Mouse (Mus musculus): ENCODE data around the gene Pwwp2b. TPM values are rescaled to one million over a fixed set of nuclear protein-coding genes. Genes with fewer than 3 reads are reported as not detected.

Pwwp2b gene
- polyA plus RNA-seq, 1 experiment from 2014 or later = 4.4 TPM

GRCm38 (mm10) chr7:139214160-139214559, 34.1 kb upstream of the Pwwp2b start:
- 78% methylated on average over 3 of the region's 3 CpGs for WGBS
- no peaks in the 10 kb centered on the region for H3K4me1 ChIP-seq (replicated peaks; ENCODE audit: control insufficient read depth, insufficient read depth, low read length)
- no peaks in the 10 kb centered on the region for H3K9me3 ChIP-seq (ENCODE audit: control insufficient read depth, low read length)
- H3K4me3 ChIP-seq (ENCODE audit: low read depth, low read length) = no peak overlapping the region
- no peak overlapping the region for H3K27ac ChIP-seq (ENCODE audit: low read depth, low read length)
- no peak for ATAC-seq (ENCODE audit: low FRiP score)
- no peak overlapping the region for H3K4me2 ChIP-seq (replicated peaks; ENCODE audit: low read depth, low read length)
- DNase-seq (ENCODE audit: low spot score) = no peak
- no peaks in the 10 kb centered on the region for H3K36me3 ChIP-seq (ENCODE audit: control insufficient read depth, insufficient read depth, low read length)
- no peaks in the 10 kb centered on the region for H3K27me3 ChIP-seq (ENCODE audit: control insufficient read depth, insufficient read depth, low read length)
- no peak overlapping the region for H3K9ac ChIP-seq (ENCODE audit: low read depth, low read length)

GRCm38 (mm10) chr7:139214596-139215340, 33.5 kb upstream of the Pwwp2b start:
- Histone ChIP-seq H3K9ac (ENCODE audit: low read depth, low read length) (no peak overlapping the region), H3K36me3 (ENCODE audit: control insufficient read depth, insufficient read depth, low read length) (no peaks in the 10 kb centered on the region), H3K27me3 (ENCODE audit: control insufficient read depth, insufficient read depth, low read length) (no peaks in the 10 kb centered on the region), H3K4me2 (replicated peaks; ENCODE audit: low read depth, low read length) (no peak overlapping the region), H3K4me3 (ENCODE audit: low read depth, low read length) (no peak overlapping the region), H3K9me3 (ENCODE audit: control insufficient read depth, low read length) (no peaks in the 10 kb centered on the region), H3K4me1 (replicated peaks; ENCODE audit: control insufficient read depth, insufficient read depth, low read length) (no peaks in the 10 kb centered on the region), H3K27ac (ENCODE audit: low read depth, low read length) (no peak overlapping the region)
- DNase-seq (ENCODE audit: low spot score) (no peak), ATAC-seq (ENCODE audit: low FRiP score) (no peak)
- 79% methylated on average over 14 of the region's 14 CpGs for WGBS

- H3K4me3 ChIP-seq (ENCODE audit: low read depth, low read length) = no peak overlapping the region
- H3K9ac ChIP-seq (ENCODE audit: low read depth, low read length) = no peak overlapping the region
- no peaks in the 10 kb centered on the region for H3K36me3 ChIP-seq (ENCODE audit: control insufficient read depth, insufficient read depth, low read length)
- no peak for ATAC-seq (ENCODE audit: low FRiP score)
- no peak overlapping the region for H3K27ac ChIP-seq (ENCODE audit: low read depth, low read length)
- no peak overlapping the region for H3K4me2 ChIP-seq (replicated peaks; ENCODE audit: low read depth, low read length)
- no peaks in the 10 kb centered on the region for H3K27me3 ChIP-seq (ENCODE audit: control insufficient read depth, insufficient read depth, low read length)
- DNase-seq (ENCODE audit: low spot score) = no peak
- WGBS = 71% methylated on average over 1 of the region's 1 CpGs
- no peaks in the 10 kb centered on the region for H3K4me1 ChIP-seq (replicated peaks; ENCODE audit: control insufficient read depth, insufficient read depth, low read length)
- H3K9me3 ChIP-seq (ENCODE audit: control insufficient read depth, low read length) = no peaks in the 10 kb centered on the region
Measured at GRCm38 (mm10) chr7:139215516-139215915, 32.8 kb upstream of the Pwwp2b start.

GRCm38 (mm10) chr7:139215946-139216345, 32.3 kb upstream of the Pwwp2b start:
- no peaks in the 10 kb centered on the region for H3K9me3 ChIP-seq (ENCODE audit: control insufficient read depth, low read length)
- 83% methylated on average over 7 of the region's 7 CpGs for WGBS
- no peaks in the 10 kb centered on the region for H3K36me3 ChIP-seq (ENCODE audit: control insufficient read depth, insufficient read depth, low read length)
- no peak overlapping the region for H3K4me3 ChIP-seq (ENCODE audit: low read depth, low read length)
- no peak overlapping the region for H3K27ac ChIP-seq (ENCODE audit: low read depth, low read length)
- DNase-seq (ENCODE audit: low spot score) = no peak
- no peaks in the 10 kb centered on the region for H3K4me1 ChIP-seq (replicated peaks; ENCODE audit: control insufficient read depth, insufficient read depth, low read length)
- ATAC-seq (ENCODE audit: low FRiP score) = no peak
- no peaks in the 10 kb centered on the region for H3K27me3 ChIP-seq (ENCODE audit: control insufficient read depth, insufficient read depth, low read length)
- H3K9ac ChIP-seq (ENCODE audit: low read depth, low read length) = no peak overlapping the region
- no peak overlapping the region for H3K4me2 ChIP-seq (replicated peaks; ENCODE audit: low read depth, low read length)

- WGBS = 93% methylated on average over 9 of the region's 9 CpGs
- ATAC-seq (ENCODE audit: low FRiP score) (no peak), DNase-seq (ENCODE audit: low spot score) (no peak)
- no peaks in the 10 kb centered on the region for H3K27me3 ChIP-seq (ENCODE audit: control insufficient read depth, insufficient read depth, low read length)
- H3K4me2 ChIP-seq (replicated peaks; ENCODE audit: low read depth, low read length) = no peak overlapping the region
- no peak overlapping the region for H3K4me3 ChIP-seq (ENCODE audit: low read depth, low read length)
- no peaks in the 10 kb centered on the region for H3K4me1 ChIP-seq (replicated peaks; ENCODE audit: control insufficient read depth, insufficient read depth, low read length)
- no peaks in the 10 kb centered on the region for H3K9me3 ChIP-seq (ENCODE audit: control insufficient read depth, low read length)
- H3K27ac ChIP-seq (ENCODE audit: low read depth, low read length) = no peak overlapping the region
- no peak overlapping the region for H3K9ac ChIP-seq (ENCODE audit: low read depth, low read length)
- H3K36me3 ChIP-seq (ENCODE audit: control insufficient read depth, insufficient read depth, low read length) = no peaks in the 10 kb centered on the region
Measured at GRCm38 (mm10) chr7:139216464-139216863, 31.8 kb upstream of the Pwwp2b start.

GRCm38 (mm10) chr7:139217046-139217445, 31.2 kb upstream of the Pwwp2b start:
- no peak for ATAC-seq (ENCODE audit: low FRiP score)
- Histone ChIP-seq H3K4me2 (replicated peaks; ENCODE audit: low read depth, low read length) (no peak overlapping the region), H3K9me3 (ENCODE audit: control insufficient read depth, low read length) (no peaks in the 10 kb centered on the region), H3K27ac (ENCODE audit: low read depth, low read length) (no peak overlapping the region), H3K4me3 (ENCODE audit: low read depth, low read length) (no peak overlapping the region), H3K9ac (ENCODE audit: low read depth, low read length) (no peak overlapping the region), H3K4me1 (replicated peaks; ENCODE audit: control insufficient read depth, insufficient read depth, low read length) (no peaks in the 10 kb centered on the region), H3K36me3 (ENCODE audit: control insufficient read depth, insufficient read depth, low read length) (no peaks in the 10 kb centered on the region), H3K27me3 (ENCODE audit: control insufficient read depth, insufficient read depth, low read length) (no peaks in the 10 kb centered on the region)
- 85% methylated on average over 7 of the region's 7 CpGs for WGBS
- DNase-seq (ENCODE audit: low spot score) = no peak

- no peak overlapping the region for H3K9ac ChIP-seq (ENCODE audit: low read depth, low read length)
- H3K36me3 ChIP-seq (ENCODE audit: control insufficient read depth, insufficient read depth, low read length) = no peaks in the 10 kb centered on the region
- no peak overlapping the region for H3K4me3 ChIP-seq (ENCODE audit: low read depth, low read length)
- DNase-seq (ENCODE audit: low spot score) (no peak), ATAC-seq (ENCODE audit: low FRiP score) (no peak)
- no peak overlapping the region for H3K4me2 ChIP-seq (replicated peaks; ENCODE audit: low read depth, low read length)
- no peak overlapping the region for H3K27ac ChIP-seq (ENCODE audit: low read depth, low read length)
- no peaks in the 10 kb centered on the region for H3K9me3 ChIP-seq (ENCODE audit: control insufficient read depth, low read length)
- no peaks in the 10 kb centered on the region for H3K4me1 ChIP-seq (replicated peaks; ENCODE audit: control insufficient read depth, insufficient read depth, low read length)
- no peaks in the 10 kb centered on the region for H3K27me3 ChIP-seq (ENCODE audit: control insufficient read depth, insufficient read depth, low read length)
- 75% methylated on average over 6 of the region's 6 CpGs for WGBS
Measured at GRCm38 (mm10) chr7:139218641-139219415, 29.5 kb upstream of the Pwwp2b start.

GRCm38 (mm10) chr7:139219486-139219885, 28.8 kb upstream of the Pwwp2b start:
- Histone ChIP-seq H3K27ac (ENCODE audit: low read depth, low read length) (no peak overlapping the region), H3K4me1 (replicated peaks; ENCODE audit: control insufficient read depth, insufficient read depth, low read length) (no peaks in the 10 kb centered on the region), H3K36me3 (ENCODE audit: control insufficient read depth, insufficient read depth, low read length) (no peaks in the 10 kb centered on the region), H3K9me3 (ENCODE audit: control insufficient read depth, low read length) (no peaks in the 10 kb centered on the region), H3K27me3 (ENCODE audit: control insufficient read depth, insufficient read depth, low read length) (no peaks in the 10 kb centered on the region), H3K9ac (ENCODE audit: low read depth, low read length) (no peak overlapping the region), H3K4me3 (ENCODE audit: low read depth, low read length) (no peak overlapping the region), H3K4me2 (replicated peaks; ENCODE audit: low read depth, low read length) (no peak overlapping the region)
- no peak for DNase-seq (ENCODE audit: low spot score)
- no peak for ATAC-seq (ENCODE audit: low FRiP score)
- whole genome bisulfite sequencing = 88% methylated on average over 5 of the region's 5 CpGs

GRCm38 (mm10) chr7:139220303-139220702, 28.0 kb upstream of the Pwwp2b start:
- DNase-seq (ENCODE audit: low spot score) = no peak
- ATAC-seq (ENCODE audit: low FRiP score) = no peak
- no peak overlapping the region for H3K9ac ChIP-seq (ENCODE audit: low read depth, low read length)
- H3K4me3 ChIP-seq (ENCODE audit: low read depth, low read length) = no peak overlapping the region
- H3K9me3 ChIP-seq (ENCODE audit: control insufficient read depth, low read length) = no peaks in the 10 kb centered on the region
- no peaks in the 10 kb centered on the region for H3K4me1 ChIP-seq (replicated peaks; ENCODE audit: control insufficient read depth, insufficient read depth, low read length)
- WGBS = 41% methylated on average over 2 of the region's 2 CpGs
- H3K27ac ChIP-seq (ENCODE audit: low read depth, low read length) = no peak overlapping the region
- no peaks in the 10 kb centered on the region for H3K27me3 ChIP-seq (ENCODE audit: control insufficient read depth, insufficient read depth, low read length)
- H3K36me3 ChIP-seq (ENCODE audit: control insufficient read depth, insufficient read depth, low read length) = no peaks in the 10 kb centered on the region
- H3K4me2 ChIP-seq (replicated peaks; ENCODE audit: low read depth, low read length) = no peak overlapping the region
